Mouse (Mus musculus): ENCODE results near the gene Ampd2.

Gene Ampd2

GRCm38 (mm10) chr3:108086470-108086979 is at the start of gene Ampd2:
Gene Ampd2 (minus strand): TSS chr3:108086651.
- peak; percentile 81 for DNase-seq

GRCm38 (mm10) chr3:108134701-108135100 is 48.2 kb upstream of the Ampd2 start:
- DNase-seq = no peak

- no peak for DNase-seq
Measured at GRCm38 (mm10) chr3:108132484-108132883, 46.0 kb upstream of the Ampd2 start.

GRCm38 (mm10) chr3:108131821-108132220 is 45.4 kb upstream of the Ampd2 start:
- DNase-seq = no peak

GRCm38 (mm10) chr3:108131216-108131615 is 44.8 kb upstream of the Ampd2 start:
- no peak for DNase-seq

- DNase-seq = no peak
Measured at GRCm38 (mm10) chr3:108129804-108130203, 43.4 kb upstream of the Ampd2 start.

GRCm38 (mm10) chr3:108129367-108129766 is 42.9 kb upstream of the Ampd2 start:
- no peak for DNase-seq

GRCm38 (mm10) chr3:108128520-108128919 is 42.1 kb upstream of the Ampd2 start:
- DNase-seq = no peak

GRCm38 (mm10) chr3:108126327-108126726 is 39.9 kb upstream of the Ampd2 start:
- no peak for DNase-seq

- no peak for DNase-seq
Measured at GRCm38 (mm10) chr3:108124131-108124530, 37.7 kb upstream of the Ampd2 start.

GRCm38 (mm10) chr3:108123242-108123641 is 36.8 kb upstream of the Ampd2 start:
- DNase-seq = no peak

- no peak for DNase-seq
Measured at GRCm38 (mm10) chr3:108121101-108121500, 34.6 kb upstream of the Ampd2 start.

GRCm38 (mm10) chr3:108117465-108117864 is 31.0 kb upstream of the Ampd2 start:
- no peak for DNase-seq

- peak; percentile 10 for DNase-seq
Measured at GRCm38 (mm10) chr3:108113591-108114289, 27.3 kb upstream of the Ampd2 start.

- DNase-seq = no peak
Measured at GRCm38 (mm10) chr3:108112666-108113065, 26.2 kb upstream of the Ampd2 start.

GRCm38 (mm10) chr3:108112246-108112645 is 25.8 kb upstream of the Ampd2 start:
- no peak for DNase-seq

GRCm38 (mm10) chr3:108111320-108111719 is 24.9 kb upstream of the Ampd2 start:
- no peak for DNase-seq

- no peak for DNase-seq
Measured at GRCm38 (mm10) chr3:108105281-108105680, 18.8 kb upstream of the Ampd2 start.

GRCm38 (mm10) chr3:108102075-108102474 is 15.6 kb upstream of the Ampd2 start:
- DNase-seq = no peak

GRCm38 (mm10) chr3:108101594-108101993 is 15.1 kb upstream of the Ampd2 start:
- DNase-seq = no peak

- DNase-seq = no peak
Measured at GRCm38 (mm10) chr3:108098316-108098715, 11.9 kb upstream of the Ampd2 start.

GRCm38 (mm10) chr3:108097656-108098055 is 11.2 kb upstream of the Ampd2 start:
- DNase-seq = no peak

GRCm38 (mm10) chr3:108096726-108097125 is 10.3 kb upstream of the Ampd2 start:
- DNase-seq = no peak

- DNase-seq = no peak
Measured at GRCm38 (mm10) chr3:108096226-108096625, 9.8 kb upstream of the Ampd2 start.
